12 mouse cellular contexts compared by ENCODE assay signal in the genomic region with DNA sequence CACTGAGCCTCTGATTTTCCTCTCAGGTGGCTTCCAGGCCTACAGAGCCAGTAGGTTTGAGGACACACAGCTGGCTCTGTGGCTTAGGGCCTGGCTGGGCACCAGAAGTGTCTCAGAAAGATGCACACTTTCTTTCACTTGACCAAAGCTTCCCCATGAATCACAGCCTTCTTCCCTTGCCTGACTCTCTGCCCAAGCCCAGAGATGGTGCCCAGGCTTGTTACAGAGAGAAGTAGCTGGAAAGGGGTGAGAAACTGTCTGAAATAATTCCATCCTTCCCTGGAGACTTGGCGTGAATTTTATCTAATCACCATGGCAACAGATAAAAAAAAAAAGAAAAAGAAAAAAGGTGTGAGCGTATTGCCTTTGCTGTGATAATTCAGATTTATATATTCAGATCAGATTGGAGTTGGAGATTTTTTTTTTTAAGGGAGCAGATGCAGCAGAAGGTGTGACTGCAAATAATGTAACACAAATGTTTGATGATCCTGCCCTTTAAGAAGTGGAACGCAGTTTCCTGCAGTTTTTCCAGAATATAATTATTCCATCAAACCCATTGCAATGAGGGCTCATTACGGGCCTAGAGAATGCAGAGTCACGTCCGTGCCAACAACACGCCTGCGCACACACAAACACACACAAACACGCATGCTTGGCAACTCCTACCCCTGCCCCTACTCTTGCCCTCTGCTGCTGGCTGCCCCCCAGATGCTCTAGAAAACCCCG. TPM values are rescaled to one million over a fixed set of nuclear protein-coding genes. Genes with fewer than 3 reads are reported as not detected.
DNase-seq lines count a peak whose midpoint lies in the region; ATAC-seq lines count a peak whose summit lies in the region.
"Had no signal": no experiment of that assay in that cellular context is flagged by ENCODE, and none has a peak within 500 bp of the region (broad histone marks: within the 10 kb centered on the region; RNA-seq: fewer than 3 reads in every experiment).

No protein-coding gene starts in this region.

- no peak overlapping the region for H3K4me2 ChIP-seq in hindbrain, embryonic 15.5 days
- H3K4me2 ChIP-seq: embryonic facial prominence, embryonic 13.5 days; neural tube, embryonic 12.5 days had no signal

- no peak for DNase-seq in hindbrain, embryonic 10.5 days (ENCODE audit: low spot score)
- DNase-seq in frontal cortex, adult 2 months (ENCODE audit: extremely low spot score in 1 of 2, low spot score in 1 of 2) = peak; percentile 50 to 83
- peak; percentile 42 to 62 for DNase-seq in layer of hippocampus, postnatal 10 days (ENCODE audit: low spot score in 2 of 2)
- peak; percentile 71 for DNase-seq in right cerebral cortex, adult 18-20 months
- DNase-seq in thymus, postnatal 25 days = no peak
- DNase-seq in embryo, embryonic 10 days (ENCODE audit: low spot score) = no peak

- H3K27me3 ChIP-seq in hindbrain, embryonic 15.5 days = no peaks in the 10 kb centered on the region
- H3K27me3 ChIP-seq in hindbrain, embryonic 10.5 days (ENCODE audit: insufficient read depth, poor library complexity, severe bottlenecking) = no peaks in the 10 kb centered on the region
- H3K27me3 ChIP-seq: neural tube, embryonic 12.5 days had no signal

- H3K9ac ChIP-seq in hindbrain, embryonic 15.5 days = no peak overlapping the region
- H3K9ac ChIP-seq: embryonic facial prominence, embryonic 13.5 days; neural tube, embryonic 12.5 days had no signal

- no peak for ATAC-seq in hindbrain, embryonic 15.5 days (ENCODE audit: low FRiP score, low read depth)
- no peak for ATAC-seq in erythroid progenitor cell, adult 5-6 weeks (replicated peaks; ENCODE audit: low FRiP score, poor library complexity, severe bottlenecking)
- ATAC-seq: Patski had no signal

- 61% methylated on average over 10 of the region's 10 CpGs for WGBS in hindbrain, embryonic 15.5 days
- 90% methylated on average over 10 of the region's 10 CpGs for WGBS in hindbrain, embryonic 10.5 days

- no peaks in the 10 kb centered on the region for H3K9me3 ChIP-seq in hindbrain, embryonic 15.5 days
- no peaks in the 10 kb centered on the region for H3K9me3 ChIP-seq in hindbrain, embryonic 10.5 days
- H3K9me3 ChIP-seq: embryonic facial prominence, embryonic 13.5 days; heart, embryonic 10.5 days; neural tube, embryonic 12.5 days had no signal

- peaks cover 23% of the 10 kb centered on the region for H3K4me1 ChIP-seq in hindbrain, embryonic 15.5 days (replicated peaks)
- peaks cover 11% of the 10 kb centered on the region for H3K4me1 ChIP-seq in hindbrain, embryonic 10.5 days (replicated peaks)
- H3K4me1 ChIP-seq: neural tube, embryonic 12.5 days had no signal

- H3K27ac ChIP-seq in hindbrain, embryonic 15.5 days (replicated peaks) = peak overlapping the region; percentile 73
- H3K27ac ChIP-seq in hindbrain, embryonic 10.5 days = no peak overlapping the region
- H3K27ac ChIP-seq: embryonic facial prominence, embryonic 13.5 days; heart, embryonic 10.5 days; neural tube, embryonic 12.5 days had no signal

- no peak overlapping the region for H3K4me3 ChIP-seq in hindbrain, embryonic 15.5 days
- no peak overlapping the region for H3K4me3 ChIP-seq in hindbrain, embryonic 10.5 days
- H3K4me3 ChIP-seq: embryonic facial prominence, embryonic 13.5 days; heart, embryonic 10.5 days; neural tube, embryonic 12.5 days had no signal

- no peaks in the 10 kb centered on the region for H3K36me3 ChIP-seq in hindbrain, embryonic 15.5 days
- H3K36me3 ChIP-seq in hindbrain, embryonic 10.5 days = no peaks in the 10 kb centered on the region
- H3K36me3 ChIP-seq: embryonic facial prominence, embryonic 13.5 days; heart, embryonic 10.5 days; neural tube, embryonic 12.5 days had no signal

RNA-seq across cellular contexts. Expression of gene Dscaml1, which starts 44.5 kb away (rescaled TPM):
- polyA plus RNA-seq in hindbrain, embryonic 15.5 days (2015; fragmentation: Nextera tagmentation; extraction: Ambion mirVana) = 12.2 and 13.8 TPM in 2 replicates
- polyA plus RNA-seq in hindbrain, embryonic 10.5 days (2016; fragmentation: Nextera tagmentation; extraction: Ambion mirVana) = 0.78 and 0.92 TPM in 2 replicates
- polyA plus RNA-seq in frontal cortex, adult 2 months (2012; rRNA removed) = 53.8 and 54.8 TPM in 2 replicates
- 10 to 100 TPM; 67.0 to 72.6 TPM for total RNA-seq in layer of hippocampus, postnatal 10 days (2021)
- total RNA-seq in erythroid progenitor cell, adult 5-6 weeks (2015; ENCODE audit: low replicate concordance) = not detected in 2 replicates
- total RNA-seq in erythroid progenitor cell, adult 5-6 weeks (2017; ENCODE audit: low replicate concordance) = not detected in 2 replicates

Comparison
In these comparisons a context has a peak if more than half of its experiments do, and no peak if none do; other contexts are left out.
1. DNase-seq: peak in frontal cortex, adult 2 months (2 of 2), layer of hippocampus, postnatal 10 days (2 of 2) and right cerebral cortex, adult 18-20 months (single experiment); none in hindbrain, embryonic 10.5 days (single experiment), thymus, postnatal 25 days (single experiment) and embryo, embryonic 10 days (single experiment).